Mouse (Mus musculus): ENCODE results near the gene Srgap1. TPM values are rescaled to one million over a fixed set of nuclear protein-coding genes. Genes with fewer than 3 reads are reported as not detected.
A peak's percentile ranks its signal among the peaks of the same experiment; 100 is the strongest.
"Not testable (repeated sequence)": the region's sequence is repeated elsewhere in the genome, so short reads cannot be mapped to it uniquely, and the experiment has no call there.

Gene Srgap1
- polyA plus RNA-seq, 1 experiment from 2014 or later: 40.9 TPM

GRCm38 (mm10) chr10:121796027-121796802, 250.9 kb downstream of the Srgap1 start:
- H3K27ac ChIP-seq: no peak overlapping the region
- WGBS: 78% methylated on average over 8 of the region's 8 CpGs
- no peaks in the 10 kb centered on the region for H3K27me3 ChIP-seq
- H3K36me3 ChIP-seq: peaks cover 63% of the 10 kb centered on the region
- H3K9me3 ChIP-seq: no peaks in the 10 kb centered on the region
- H3K4me2 ChIP-seq (replicated peaks): no peak overlapping the region
- no peak overlapping the region for H3K9ac ChIP-seq (replicated peaks)
- no peak overlapping the region for H3K4me3 ChIP-seq (replicated peaks)
- ATAC-seq: no peak
- no peaks in the 10 kb centered on the region for H3K4me1 ChIP-seq (replicated peaks)

- Histone ChIP-seq H3K36me3 (peaks cover 47% of the 10 kb centered on the region), H3K27ac (no peak overlapping the region), H3K4me2 (replicated peaks) (no peak overlapping the region), H3K9me3 (no peaks in the 10 kb centered on the region), H3K4me3 (replicated peaks) (no peak overlapping the region), H3K9ac (replicated peaks) (no peak overlapping the region), H3K4me1 (replicated peaks) (peaks cover 12% of the 10 kb centered on the region), H3K27me3 (no peaks in the 10 kb centered on the region)
- WGBS: 93% methylated on average over 12 of the region's 12 CpGs
- no peak for ATAC-seq
Measured at GRCm38 (mm10) chr10:121794486-121794885, 252.6 kb downstream of the Srgap1 start.

GRCm38 (mm10) chr10:121792661-121793060, 254.5 kb downstream of the Srgap1 start:
- H3K4me2 ChIP-seq (replicated peaks): no peak overlapping the region
- 88% methylated on average over 17 of the region's 17 CpGs for WGBS
- H3K27ac ChIP-seq: no peak overlapping the region
- H3K9me3 ChIP-seq: no peaks in the 10 kb centered on the region
- no peak overlapping the region for H3K9ac ChIP-seq (replicated peaks)
- no peaks in the 10 kb centered on the region for H3K27me3 ChIP-seq
- H3K4me1 ChIP-seq (replicated peaks): peaks cover 12% of the 10 kb centered on the region
- ATAC-seq: no peak
- H3K4me3 ChIP-seq (replicated peaks): no peak overlapping the region
- peaks cover 42% of the 10 kb centered on the region for H3K36me3 ChIP-seq

- Histone ChIP-seq H3K4me3 (replicated peaks) (no peak overlapping the region), H3K4me2 (replicated peaks) (no peak overlapping the region), H3K4me1 (replicated peaks) (peaks cover 12% of the 10 kb centered on the region), H3K27me3 (no peaks in the 10 kb centered on the region), H3K27ac (no peak overlapping the region), H3K9me3 (no peaks in the 10 kb centered on the region), H3K9ac (replicated peaks) (no peak overlapping the region), H3K36me3 (peaks cover 45% of the 10 kb centered on the region)
- ATAC-seq: no peak
- WGBS: 7% methylated on average over 6 of the region's 6 CpGs
Measured at GRCm38 (mm10) chr10:121790078-121790477, 257.0 kb downstream of the Srgap1 start.

- no peaks in the 10 kb centered on the region; the same call in 1 of the 2 replicates for H3K9me3 ChIP-seq
- no peak for ATAC-seq
- 84% methylated on average over 3 of the region's 3 CpGs for WGBS
Measured at GRCm38 (mm10) chr10:121788536-121788935, 258.6 kb downstream of the Srgap1 start.

GRCm38 (mm10) chr10:121781159-121781558, 266.0 kb downstream of the Srgap1 start:
- WGBS: 55% methylated on average over 14 of the region's 14 CpGs
- peaks cover 39% of the 10 kb centered on the region for H3K36me3 ChIP-seq
- no peak overlapping the region for H3K27ac ChIP-seq
- no peaks in the 10 kb centered on the region for H3K4me1 ChIP-seq (replicated peaks)
- no peaks in the 10 kb centered on the region for H3K27me3 ChIP-seq
- H3K9me3 ChIP-seq: no peaks in the 10 kb centered on the region; the same call in 1 of the 2 replicates
- H3K4me3 ChIP-seq (replicated peaks): no peak overlapping the region
- H3K9ac ChIP-seq (replicated peaks): no peak overlapping the region
- ATAC-seq: peak; percentile 40; the same call in 1 of the 2 replicates
- H3K4me2 ChIP-seq (replicated peaks): no peak overlapping the region

More at GRCm38 (mm10) chr10:121788536-121788935, 258.6 kb downstream of the Srgap1 start:
- H3K36me3 ChIP-seq: peaks cover 48% of the 10 kb centered on the region
- no peak overlapping the region for H3K4me2 ChIP-seq (replicated peaks)
- H3K4me1 ChIP-seq (replicated peaks): peaks cover 12% of the 10 kb centered on the region
- H3K27me3 ChIP-seq: no peaks in the 10 kb centered on the region
- H3K4me3 ChIP-seq (replicated peaks): no peak overlapping the region
- no peak overlapping the region for H3K9ac ChIP-seq (replicated peaks)
- no peak overlapping the region for H3K27ac ChIP-seq

- Histone ChIP-seq H3K4me2 (replicated peaks) (no peak overlapping the region), H3K9ac (replicated peaks) (no peak overlapping the region), H3K9me3 (no peaks in the 10 kb centered on the region), H3K27ac (no peak overlapping the region), H3K4me1 (replicated peaks) (0 out of 2 replicates have a peak, but pooled peaks cover 2% of the 10 kb centered on the region), H3K4me3 (replicated peaks) (no peak overlapping the region), H3K36me3 (no peaks in the 10 kb centered on the region), H3K27me3 (no peaks in the 10 kb centered on the region; the same call in 1 of the 2 replicates)
- 60% methylated on average over 3 of the region's 3 CpGs for WGBS
- no peak for ATAC-seq
Measured at GRCm38 (mm10) chr10:121775990-121776389, 271.1 kb downstream of the Srgap1 start.

- 87% methylated on average over 4 of the region's 4 CpGs for WGBS
- H3K9me3 ChIP-seq: no peaks in the 10 kb centered on the region
- no peaks in the 10 kb centered on the region for H3K36me3 ChIP-seq
- H3K4me3 ChIP-seq (replicated peaks): no peak overlapping the region
- H3K27me3 ChIP-seq: peaks cover 5% of the 10 kb centered on the region
- no peak overlapping the region for H3K27ac ChIP-seq
- no peak overlapping the region for H3K4me2 ChIP-seq (replicated peaks)
- ATAC-seq: no peak
- H3K4me1 ChIP-seq (replicated peaks): 0 out of 2 replicates have a peak, but pooled peaks cover 2% of the 10 kb centered on the region
- no peak overlapping the region for H3K9ac ChIP-seq (replicated peaks)
Measured at GRCm38 (mm10) chr10:121773813-121774212, 273.3 kb downstream of the Srgap1 start.

GRCm38 (mm10) chr10:121770624-121771577, 276.2 kb downstream of the Srgap1 start:
- no peaks in the 10 kb centered on the region for H3K9me3 ChIP-seq
- WGBS: 50% methylated on average over 20 of the region's 20 CpGs
- no peak overlapping the region for H3K27ac ChIP-seq
- no peak for ATAC-seq
- H3K27me3 ChIP-seq: peaks cover 5% of the 10 kb centered on the region
- H3K4me2 ChIP-seq (replicated peaks): no peak overlapping the region
- H3K4me3 ChIP-seq (replicated peaks): no peak overlapping the region
- H3K36me3 ChIP-seq: no peaks in the 10 kb centered on the region
- peaks cover 3% of the 10 kb centered on the region; the same call in 1 of the 2 replicates for H3K4me1 ChIP-seq (replicated peaks)
- no peak overlapping the region for H3K9ac ChIP-seq (replicated peaks)

- H3K27me3 ChIP-seq: peaks cover 5% of the 10 kb centered on the region
Measured at GRCm38 (mm10) chr10:121769711-121770110, 277.4 kb downstream of the Srgap1 start.

GRCm38 (mm10) chr10:121767295-121767694, 279.8 kb downstream of the Srgap1 start:
- H3K4me2 ChIP-seq (replicated peaks); ATAC-seq: not testable (repeated sequence)
- 79% methylated on average over 3 of the region's 3 CpGs for WGBS

More at GRCm38 (mm10) chr10:121769711-121770110, 277.4 kb downstream of the Srgap1 start:
- H3K4me1 ChIP-seq (replicated peaks): peaks cover 15% of the 10 kb centered on the region
- no peak overlapping the region for H3K4me2 ChIP-seq (replicated peaks)
- H3K27ac ChIP-seq: no peak overlapping the region
- H3K4me3 ChIP-seq (replicated peaks): no peak overlapping the region
- ATAC-seq: no peak
- no peak overlapping the region for H3K9ac ChIP-seq (replicated peaks)
- WGBS: 93% methylated on average over 5 of the region's 5 CpGs
- H3K36me3 ChIP-seq: no peaks in the 10 kb centered on the region
- no peaks in the 10 kb centered on the region for H3K9me3 ChIP-seq

More at GRCm38 (mm10) chr10:121767295-121767694, 279.8 kb downstream of the Srgap1 start:
- not testable (repeated sequence) for H3K9me3 ChIP-seq; H3K27ac ChIP-seq; H3K9ac ChIP-seq (replicated peaks); H3K36me3 ChIP-seq; H3K4me3 ChIP-seq (replicated peaks)
- H3K4me1 ChIP-seq (replicated peaks): peaks cover 18% of the 10 kb centered on the region
- H3K27me3 ChIP-seq: peaks cover 11% of the 10 kb centered on the region; the same call in 1 of the 2 replicates

Data from midbrain, embryonic 13.5 days (tissue).